Mouse (Mus musculus) embryonic fibroblast, embryonic 13.5 days (primary cell): Measurements from ENCODE around the gene Prss57.
A peak's percentile ranks its signal among the peaks of the same experiment; 100 is the strongest.

Experiments
- CTCF ChIP-seq: IDR thresholded peaks from 2 replicates; pipeline ENCODE4 v1.5.1; 2011; ENCODE audit warnings: mild to moderate bottlenecking, control low read depth, low read length, moderate library complexity, borderline replicate concordance; ENCODE audit not compliant: insufficient read depth
- POLR2A ChIP-seq: IDR thresholded peaks from 2 replicates; pipeline ENCODE4 v1.6.1; 2011; ENCODE audit warnings: low read depth, mild to moderate bottlenecking, control low read depth, low read length, moderate library complexity

DNA sequence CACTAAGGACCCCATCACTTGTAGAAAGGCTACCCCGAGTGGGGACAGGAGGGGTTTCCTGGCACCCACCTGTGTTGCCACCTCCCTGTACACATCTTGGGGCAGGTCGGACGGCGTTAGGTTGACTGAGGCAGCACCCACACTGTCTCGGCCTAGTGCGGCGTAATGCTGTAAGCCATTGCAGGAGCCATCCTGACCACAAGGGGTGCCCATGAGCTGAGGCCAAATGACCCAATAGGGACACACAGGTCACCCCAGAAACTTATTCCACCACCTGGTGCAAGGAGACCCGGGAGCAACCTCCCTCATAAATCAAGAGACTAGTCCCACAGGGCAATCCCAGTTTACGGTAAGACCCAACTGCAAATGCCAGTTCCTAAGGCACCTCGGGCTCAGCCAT lies 52.5 kb downstream of the Prss57 start:
- TF ChIP-seq POLR2A (no peak), CTCF (peak; percentile 4; the same call in 1 of the 2 replicates)
